Mouse (Mus musculus) lung, adult 2 months (tissue): ENCODE results near the gene Ggt5. TPM values are rescaled to one million over a fixed set of nuclear protein-coding genes. Genes with fewer than 3 reads are reported as not detected.

Experiments used
- DNase-seq: peaks from one replicate; pipeline ENCODE4 v3.0.0; 2022
- H3K4me1 ChIP-seq: fragments of 200-500 bp; 2 replicates; pipeline ENCODE4 v1.6.1; 2011; ENCODE audit warnings: low read length; ENCODE audit not compliant: control insufficient read depth, insufficient read depth
- H3K4me3 ChIP-seq: fragments of 200-500 bp; replicated peaks from 2 replicates; pipeline ENCODE3; 2011; ENCODE audit warnings: low read depth, mild to moderate bottlenecking, control low read depth, low read length; ENCODE audit errors: extremely low read depth
- CTCF ChIP-seq: fragments of 200-500 bp; IDR thresholded peaks from 2 replicates; pipeline ENCODE4 v1.5.1; 2011; ENCODE audit warnings: mild to moderate bottlenecking, low read length, control low read depth; ENCODE audit not compliant: insufficient read depth
- POLR2A ChIP-seq: fragments of 200-500 bp; IDR thresholded peaks from 2 replicates; pipeline ENCODE4 v1.6.1; 2011; ENCODE audit warnings: low read depth, mild to moderate bottlenecking, control low read depth, low read length, borderline replicate concordance; ENCODE audit errors: extremely low read depth
- WGBS: fragments of 180-500 bp; shearing (Covaris S2); methylation state at CpG from one replicate; pipeline ENCODE4 v1.1.7; 2018; 5-methylcytosine and 5-hydroxymethylcytosine counted together
- polyA plus RNA-seq: library from polyadenylated mRNA; depleted of rRNA; stranded (reverse); fragments of >200 nt; gene quantifications from 2 replicates; pipeline ENCODE4 v1.2.3, GENCODE M21; 2012

Gene Ggt5
- polyA plus RNA-seq, 1 experiment: 35.5 TPM

GRCm38 (mm10) chr10:75616044-75616443 is 26.9 kb downstream of the Ggt5 start:
- no peak for DNase-seq
- Histone ChIP-seq H3K4me3 (no peak overlapping the region), H3K4me1 (no peaks in the 10 kb centered on the region)
- TF ChIP-seq POLR2A (no peak), CTCF (no peak)
- 81% methylated on average over 4 of the region's 4 CpGs for WGBS

DNA sequence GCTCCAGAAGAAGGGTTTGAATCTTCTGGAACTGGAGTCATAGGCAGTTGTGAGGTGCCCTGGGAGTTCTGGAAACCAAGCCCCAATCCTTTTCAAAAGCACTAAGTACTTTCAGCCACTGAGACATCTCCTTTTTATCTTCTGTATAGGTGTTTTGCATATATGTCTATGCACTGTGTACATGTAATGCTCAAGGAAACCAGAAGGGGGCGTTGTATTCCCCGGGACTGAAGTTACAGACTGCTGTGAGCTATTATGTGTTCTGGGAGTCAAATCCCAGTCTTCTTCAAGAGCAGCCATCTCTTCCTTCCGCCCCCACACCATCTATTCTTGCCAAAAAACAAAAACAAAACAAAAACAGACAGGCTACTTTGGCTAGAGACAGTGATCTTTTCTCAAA is 31.7 kb downstream of the Ggt5 start:
- Histone ChIP-seq H3K4me3 (no peak overlapping the region), H3K4me1 (no peaks in the 10 kb centered on the region)
- TF ChIP-seq CTCF: no peak
- no peak for TF ChIP-seq POLR2A
- no peak for DNase-seq
- WGBS: 40% methylated on average over 3 of the region's 3 CpGs

DNA sequence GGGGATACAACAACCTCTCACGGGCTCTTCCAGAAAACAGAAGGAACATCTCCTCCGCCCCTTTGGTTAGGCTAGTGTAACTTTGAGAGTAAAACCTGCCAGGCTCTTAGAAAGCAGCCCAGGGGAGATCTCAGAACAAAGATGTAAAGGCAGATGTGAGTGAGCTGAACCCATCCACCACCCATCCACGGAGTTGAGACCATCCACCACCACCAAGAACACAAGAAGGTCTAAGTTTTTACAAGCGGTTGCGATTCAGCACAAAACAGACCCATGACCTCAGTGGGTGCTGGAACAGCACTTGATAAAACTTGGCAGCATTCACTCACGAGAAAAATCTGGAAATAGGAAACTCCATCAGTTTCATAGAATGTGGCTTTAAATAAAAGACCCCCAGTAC is 36.8 kb downstream of the Ggt5 start:
- no peak for DNase-seq
- H3K4me1 ChIP-seq: no peaks in the 10 kb centered on the region
- 28% methylated on average over 6 of the region's 6 CpGs for WGBS
- no peak overlapping the region for H3K4me3 ChIP-seq
- TF ChIP-seq POLR2A (no peak), CTCF (no peak)

DNA sequence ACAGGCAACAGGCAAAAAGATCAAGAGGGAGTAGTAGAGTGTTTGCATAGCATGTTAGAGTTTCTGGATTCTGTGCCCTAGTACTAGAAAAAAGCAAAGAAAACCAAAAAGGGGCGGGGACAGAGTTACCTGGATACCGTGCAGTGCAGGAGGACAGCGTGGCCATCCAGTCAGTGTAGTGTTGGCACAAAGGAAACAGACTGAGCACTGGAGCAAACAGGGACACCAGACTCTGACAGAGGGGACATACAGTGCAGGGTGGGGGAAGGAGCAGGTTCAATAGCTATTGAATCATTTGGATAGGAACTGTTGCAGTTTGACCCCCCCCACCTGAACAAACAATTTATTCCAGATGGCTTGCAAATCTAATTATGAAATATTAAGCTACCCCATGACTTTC is 37.9 kb downstream of the Ggt5 start:
- DNase-seq: no peak
- no peaks in the 10 kb centered on the region for H3K4me1 ChIP-seq
- WGBS: 43% methylated on average over 3 of the region's 3 CpGs

DNA sequence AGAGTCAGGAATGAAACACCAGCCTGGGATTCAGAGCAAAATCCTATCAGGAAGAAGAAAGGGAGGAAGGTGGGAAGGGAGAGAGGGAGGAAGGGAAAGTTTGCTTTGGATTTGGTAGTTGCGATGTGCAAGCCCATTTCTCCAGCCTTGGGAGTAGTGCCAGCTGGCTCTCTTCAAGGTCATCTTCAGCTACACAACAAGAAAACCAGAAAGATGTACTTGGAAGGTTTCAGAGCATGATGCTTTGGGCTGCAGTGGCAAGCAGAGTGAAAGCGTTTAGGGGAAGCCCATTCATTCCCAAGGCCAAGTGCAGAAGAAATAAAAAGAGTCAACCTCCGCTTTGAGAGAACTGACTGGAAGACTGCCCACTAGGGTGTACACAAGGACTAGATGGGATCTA is 38.4 kb downstream of the Ggt5 start:
- Histone ChIP-seq H3K4me1 (no peaks in the 10 kb centered on the region), H3K4me3 (no peak overlapping the region)
- DNase-seq: no peak
- no peak for TF ChIP-seq POLR2A
- no peak for TF ChIP-seq CTCF
- WGBS: 44% methylated on average over 3 of the region's 3 CpGs

More for the DNA sequence above, 37.9 kb downstream of the Ggt5 start:
- no peak overlapping the region for H3K4me3 ChIP-seq
- no peak for TF ChIP-seq CTCF
- TF ChIP-seq POLR2A: no peak

DNA sequence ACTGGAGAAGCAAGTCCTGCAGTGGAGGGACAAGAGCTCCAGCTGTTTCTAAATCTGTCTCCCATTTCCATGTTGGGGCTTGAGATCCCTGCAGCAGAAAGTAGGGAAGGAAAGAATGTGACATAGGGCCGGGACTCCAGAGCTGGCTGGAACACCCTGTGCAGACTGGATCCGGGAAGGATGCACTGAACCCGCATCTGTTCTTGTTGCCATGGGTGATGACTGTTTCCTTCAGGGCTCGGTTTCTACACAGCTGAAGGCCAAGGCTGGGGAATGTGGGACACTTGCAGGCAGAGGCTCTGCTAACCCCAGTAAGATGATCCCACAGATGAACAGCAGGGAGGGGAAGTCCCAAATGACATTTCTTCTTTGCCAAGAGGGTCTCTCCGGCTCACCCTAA is 43.5 kb downstream of the Ggt5 start:
- Histone ChIP-seq H3K4me1 (no peaks in the 10 kb centered on the region), H3K4me3 (no peak overlapping the region)
- 42% methylated on average over 5 of the region's 5 CpGs for WGBS
- TF ChIP-seq CTCF (no peak), POLR2A (no peak)
- DNase-seq: no peak

- TF ChIP-seq CTCF (no peak), POLR2A (no peak)
- DNase-seq: no peak
- WGBS: 76% methylated on average over 5 of the region's 5 CpGs
- H3K4me1 ChIP-seq: no peaks in the 10 kb centered on the region
- no peak overlapping the region for H3K4me3 ChIP-seq
Observed at GRCm38 (mm10) chr10:75633048-75633447, 43.9 kb downstream of the Ggt5 start.

DNA sequence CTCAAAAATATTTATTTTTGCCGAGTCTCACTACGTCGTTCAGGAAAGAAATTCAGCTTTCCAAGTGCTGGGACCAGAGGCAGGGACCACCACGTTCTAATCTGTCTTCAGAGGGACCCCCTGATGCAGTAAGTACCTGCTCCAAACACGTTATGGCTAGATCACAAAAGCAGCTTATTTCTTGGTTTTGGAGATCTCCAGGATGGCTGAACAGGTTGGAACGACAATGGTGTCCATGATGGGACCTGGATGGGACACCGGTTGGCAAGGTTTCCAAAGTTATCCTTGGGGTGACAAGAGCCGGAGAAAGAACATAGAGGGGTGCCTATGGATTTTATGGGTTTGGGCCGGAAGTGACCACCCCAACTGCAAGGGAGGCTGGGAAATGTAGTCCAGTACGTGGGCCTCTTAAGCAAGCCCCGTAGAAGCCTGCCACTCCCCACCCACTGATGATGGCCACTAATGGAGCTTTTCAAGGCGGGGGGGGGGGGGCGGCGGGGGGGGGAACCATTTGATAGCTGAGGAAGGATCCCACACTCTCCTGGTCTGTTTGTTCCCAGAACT is 44.5 kb downstream of the Ggt5 start:
- WGBS: 69% methylated on average over 14 of the region's 14 CpGs
- DNase-seq: no peak
- TF ChIP-seq POLR2A: no peak
- no peak for TF ChIP-seq CTCF
- Histone ChIP-seq H3K4me3 (no peak overlapping the region), H3K4me1 (no peaks in the 10 kb centered on the region)

DNA sequence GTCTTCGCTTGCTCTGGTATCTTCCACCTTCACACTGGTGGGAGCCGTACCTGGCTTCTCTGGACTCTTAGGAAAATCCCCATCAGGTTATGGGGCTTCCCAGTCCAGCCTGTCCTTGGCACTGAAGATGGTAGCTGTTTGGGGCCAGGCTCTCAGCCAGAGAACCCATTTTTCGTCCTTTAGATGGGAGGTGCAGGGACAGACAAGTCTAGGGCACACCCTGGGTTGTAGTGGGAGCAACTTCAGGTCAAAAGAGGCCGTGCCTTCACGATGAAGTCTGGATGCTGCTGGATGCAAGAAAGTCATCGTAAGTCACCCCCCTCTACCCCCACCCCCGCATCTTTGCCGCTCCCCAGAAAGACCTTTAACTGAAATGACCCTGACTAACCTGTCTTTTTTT is 45.5 kb downstream of the Ggt5 start:
- Histone ChIP-seq H3K4me3 (no peak overlapping the region), H3K4me1 (no peaks in the 10 kb centered on the region)
- WGBS: 91% methylated on average over 8 of the region's 8 CpGs
- DNase-seq: no peak
- no peak for TF ChIP-seq POLR2A
- TF ChIP-seq CTCF: no peak

DNA sequence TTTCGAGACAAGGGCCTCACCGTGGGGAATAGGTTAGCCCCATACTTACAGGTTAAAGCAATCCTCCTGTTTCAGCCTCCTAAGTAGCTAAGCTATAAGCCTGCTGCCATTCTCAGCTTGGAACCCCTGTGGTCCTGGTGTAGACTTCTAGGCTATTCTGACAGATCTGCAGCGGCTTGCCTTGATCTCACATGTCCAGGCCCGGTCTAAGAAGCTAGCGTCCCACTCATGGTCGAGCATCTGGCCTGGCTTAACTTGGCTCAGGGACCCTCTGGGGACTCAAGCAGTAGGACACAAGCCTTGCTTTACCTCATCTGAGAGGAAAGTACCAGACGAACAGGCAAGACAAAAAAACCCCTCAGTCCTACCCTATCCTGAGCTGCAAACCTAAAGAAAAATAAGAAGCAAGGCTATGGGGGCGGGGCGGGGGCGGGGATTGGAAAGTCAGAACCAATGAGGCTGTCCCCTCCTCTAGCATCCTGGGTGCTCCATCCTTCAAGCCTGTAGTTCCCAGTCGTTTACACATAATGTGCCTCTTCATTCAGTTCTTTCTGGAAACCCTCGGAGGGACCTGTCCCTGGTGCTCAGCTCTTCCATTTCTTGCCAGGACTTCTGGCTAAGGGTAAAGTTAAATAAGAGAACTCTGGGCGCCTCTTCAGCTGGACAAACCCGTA is 46.0 kb downstream of the Ggt5 start:
- DNase-seq: no peak
- TF ChIP-seq CTCF: no peak
- no peak for TF ChIP-seq POLR2A
- WGBS: 65% methylated on average over 14 of the region's 14 CpGs
- no peaks in the 10 kb centered on the region for H3K4me1 ChIP-seq
- H3K4me3 ChIP-seq: no peak overlapping the region

DNA sequence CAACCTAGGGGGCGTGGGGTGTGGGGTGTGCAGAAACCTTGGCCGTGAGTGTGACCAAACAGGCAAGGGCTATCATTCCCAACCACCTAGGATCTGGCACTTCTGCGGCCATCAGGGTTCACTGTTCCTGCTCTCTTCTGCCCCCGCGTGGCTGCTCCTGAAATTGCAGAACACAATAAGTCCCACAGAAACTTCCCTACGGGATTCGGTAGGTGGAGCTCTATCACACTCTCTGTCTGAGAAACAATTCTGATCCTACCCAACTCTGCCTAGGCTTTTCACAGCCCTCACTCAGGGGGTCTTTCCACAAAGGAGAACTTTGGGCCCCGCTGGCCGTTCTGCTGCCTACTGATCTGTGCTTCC is 46.5 kb downstream of the Ggt5 start:
- H3K4me1 ChIP-seq: no peaks in the 10 kb centered on the region
- peak; percentile 91 for DNase-seq
- 6% methylated on average over 9 of the region's 9 CpGs for WGBS
- no peak overlapping the region for H3K4me3 ChIP-seq
- no peak for TF ChIP-seq POLR2A
- TF ChIP-seq CTCF: peak; percentile 98
